Mouse (Mus musculus): ENCODE data around the gene Islr. TPM values are rescaled to one million over a fixed set of nuclear protein-coding genes. Genes with fewer than 3 reads are reported as not detected.

Islr gene
- polyA plus RNA-seq, 1 experiment from 2014 or later: 216 TPM

GRCm38 (mm10) chr9:58200270-58201090 is 3.6 kb downstream of the Islr start:
- Histone ChIP-seq H3K4me1 (peaks cover 74% of the 10 kb centered on the region), H3K36me3 (no peaks in the 10 kb centered on the region), H3K27me3 (peaks cover 84% of the 10 kb centered on the region), H3K4me2 (no peak overlapping the region), H3K27ac (no peak overlapping the region), H3K4me3 (no peak overlapping the region), H3K9ac (no peak overlapping the region), H3K9me3 (no peaks in the 10 kb centered on the region)
- 21% methylated on average over 11 of the region's 11 CpGs for WGBS
- ATAC-seq (ENCODE audit: insufficient number of reproducible peaks, low FRiP score, low TSS enrichment, low read depth): no peak

- WGBS: 5% methylated on average over 41 of the region's 41 CpGs
- Histone ChIP-seq H3K27me3 (peaks cover 91% of the 10 kb centered on the region), H3K27ac (no peak overlapping the region), H3K9ac (no peak overlapping the region), H3K4me2 (peak overlapping the region; percentile 52), H3K4me1 (peaks cover 74% of the 10 kb centered on the region), H3K36me3 (no peaks in the 10 kb centered on the region), H3K4me3 (peak overlapping the region; percentile 29), H3K9me3 (no peaks in the 10 kb centered on the region)
- no peak for ATAC-seq (ENCODE audit: insufficient number of reproducible peaks, low FRiP score, low TSS enrichment, low read depth)
These were observed 4.5 kb downstream of the Islr start for GRCm38 (mm10) chr9:58199381-58200269.

GRCm38 (mm10) chr9:58198801-58199371 is 5.2 kb downstream of the Islr start:
- Histone ChIP-seq H3K4me1 (peaks cover 71% of the 10 kb centered on the region), H3K9me3 (no peaks in the 10 kb centered on the region), H3K27me3 (peaks cover 94% of the 10 kb centered on the region), H3K27ac (no peak overlapping the region), H3K9ac (no peak overlapping the region), H3K4me3 (peak overlapping the region; percentile 29), H3K36me3 (no peaks in the 10 kb centered on the region), H3K4me2 (peak overlapping the region; percentile 52)
- ATAC-seq (ENCODE audit: insufficient number of reproducible peaks, low FRiP score, low TSS enrichment, low read depth): no peak
- WGBS: 4% methylated on average over 38 of the region's 38 CpGs

GRCm38 (mm10) chr9:58197781-58198701 is 6.1 kb downstream of the Islr start:
- Histone ChIP-seq H3K36me3 (no peaks in the 10 kb centered on the region), H3K4me1 (peaks cover 67% of the 10 kb centered on the region), H3K27me3 (peaks cover 86% of the 10 kb centered on the region), H3K9me3 (no peaks in the 10 kb centered on the region), H3K4me3 (peak overlapping the region; percentile 29), H3K27ac (no peak overlapping the region), H3K4me2 (peak overlapping the region; percentile 48), H3K9ac (no peak overlapping the region)
- WGBS: 1% methylated on average over 58 of the region's 58 CpGs
- ATAC-seq (ENCODE audit: insufficient number of reproducible peaks, low FRiP score, low TSS enrichment, low read depth): no peak

- WGBS: 7% methylated on average over 46 of the region's 46 CpGs
- Histone ChIP-seq H3K27me3 (peaks cover 74% of the 10 kb centered on the region), H3K4me3 (peak overlapping the region; percentile 29), H3K4me1 (peaks cover 56% of the 10 kb centered on the region), H3K27ac (no peak overlapping the region), H3K9me3 (no peaks in the 10 kb centered on the region), H3K36me3 (no peaks in the 10 kb centered on the region), H3K9ac (no peak overlapping the region), H3K4me2 (peak overlapping the region; percentile 48)
- ATAC-seq (ENCODE audit: insufficient number of reproducible peaks, low FRiP score, low TSS enrichment, low read depth): no peak
These were observed 7.2 kb downstream of the Islr start for GRCm38 (mm10) chr9:58196610-58197567.

GRCm38 (mm10) chr9:58196141-58196540 is 8.0 kb downstream of the Islr start:
- Histone ChIP-seq H3K36me3 (no peaks in the 10 kb centered on the region), H3K27ac (no peak overlapping the region), H3K4me2 (peak overlapping the region; percentile 30; the same call in 1 of the 2 replicates), H3K4me3 (peak overlapping the region; percentile 20; the same call in 1 of the 2 replicates), H3K4me1 (peaks cover 48% of the 10 kb centered on the region), H3K9me3 (no peaks in the 10 kb centered on the region), H3K9ac (no peak overlapping the region), H3K27me3 (peaks cover 67% of the 10 kb centered on the region)
- ATAC-seq (ENCODE audit: insufficient number of reproducible peaks, low FRiP score, low TSS enrichment, low read depth): no peak
- WGBS: 11% methylated on average over 14 of the region's 14 CpGs

- Histone ChIP-seq H3K27ac (no peak overlapping the region), H3K27me3 (peaks cover 62% of the 10 kb centered on the region), H3K4me2 (no peak overlapping the region), H3K9ac (no peak overlapping the region), H3K4me1 (peaks cover 45% of the 10 kb centered on the region), H3K36me3 (no peaks in the 10 kb centered on the region), H3K9me3 (no peaks in the 10 kb centered on the region), H3K4me3 (no peak overlapping the region)
- ATAC-seq (ENCODE audit: insufficient number of reproducible peaks, low FRiP score, low TSS enrichment, low read depth): no peak
- 24% methylated on average over 1 of the region's 1 CpGs for WGBS
These were observed 8.4 kb downstream of the Islr start for GRCm38 (mm10) chr9:58195671-58196070.

- peaks cover 36% of the 10 kb centered on the region for H3K4me1 ChIP-seq
- H3K4me3 ChIP-seq: no peak overlapping the region
- H3K27ac ChIP-seq: no peak overlapping the region
- H3K4me2 ChIP-seq: no peak overlapping the region
- no peak overlapping the region for H3K9ac ChIP-seq
- no peaks in the 10 kb centered on the region for H3K36me3 ChIP-seq
- H3K27me3 ChIP-seq: peaks cover 48% of the 10 kb centered on the region
- no peaks in the 10 kb centered on the region for H3K9me3 ChIP-seq
- no peak for ATAC-seq (ENCODE audit: insufficient number of reproducible peaks, low FRiP score, low TSS enrichment, low read depth)
- WGBS: 60% methylated on average over 9 of the region's 9 CpGs
These were observed 9.9 kb downstream of the Islr start for GRCm38 (mm10) chr9:58194222-58194621.

- ATAC-seq (ENCODE audit: insufficient number of reproducible peaks, low FRiP score, low TSS enrichment, low read depth): no peak
- H3K27ac ChIP-seq: no peak overlapping the region
- 81% methylated on average over 6 of the region's 6 CpGs for WGBS
These were observed 19.6 kb downstream of the Islr start for GRCm38 (mm10) chr9:58184456-58184855.

GRCm38 (mm10) chr9:58179390-58179789 is 24.7 kb downstream of the Islr start:
- Histone ChIP-seq H3K9ac (no peak overlapping the region), H3K4me3 (no peak overlapping the region), H3K4me2 (no peak overlapping the region), H3K4me1 (peaks cover 8% of the 10 kb centered on the region; the same call in 1 of the 2 replicates), H3K27me3 (no peaks in the 10 kb centered on the region), H3K27ac (no peak overlapping the region), H3K9me3 (no peaks in the 10 kb centered on the region), H3K36me3 (no peaks in the 10 kb centered on the region)
- 83% methylated on average over 2 of the region's 2 CpGs for WGBS
- ATAC-seq (ENCODE audit: insufficient number of reproducible peaks, low FRiP score, low TSS enrichment, low read depth): no peak

More at GRCm38 (mm10) chr9:58184456-58184855, 19.6 kb downstream of the Islr start:
- no peak overlapping the region for H3K9ac ChIP-seq
- H3K27me3 ChIP-seq: no peaks in the 10 kb centered on the region
- H3K9me3 ChIP-seq: no peaks in the 10 kb centered on the region
- H3K4me1 ChIP-seq: no peaks in the 10 kb centered on the region
- no peaks in the 10 kb centered on the region for H3K36me3 ChIP-seq
- H3K4me3 ChIP-seq: no peak overlapping the region
- no peak overlapping the region for H3K4me2 ChIP-seq

All from limb, embryonic 15.5 days (tissue).